Mouse (Mus musculus): ENCODE results near the gene March6.

GRCm38 (mm10) chr15:31502996-31503395 is 27.9 kb downstream of the March6 start:
- TF ChIP-seq CTCF (IDR thresholded peaks at IDR 0.05; ENCODE audit: low read depth) = no peak
- no peak for TF ChIP-seq EP300 (optimal IDR thresholded peaks at IDR 0.05)
